Mouse (Mus musculus) MEL-GATA-1-ER (cell line): ENCODE results near the gene Dagla.

Experiments
- DNase-seq: peaks from one replicate; pipeline ENCODE4 v3.0.0-alpha.2; 2012; ENCODE audit warnings: low read depth; ENCODE audit errors: extremely low read depth

Gene Dagla

GRCm38 (mm10) chr19:10307941-10308340, 3.3 kb upstream of the Dagla start:
- DNase-seq = no peak

DNA sequence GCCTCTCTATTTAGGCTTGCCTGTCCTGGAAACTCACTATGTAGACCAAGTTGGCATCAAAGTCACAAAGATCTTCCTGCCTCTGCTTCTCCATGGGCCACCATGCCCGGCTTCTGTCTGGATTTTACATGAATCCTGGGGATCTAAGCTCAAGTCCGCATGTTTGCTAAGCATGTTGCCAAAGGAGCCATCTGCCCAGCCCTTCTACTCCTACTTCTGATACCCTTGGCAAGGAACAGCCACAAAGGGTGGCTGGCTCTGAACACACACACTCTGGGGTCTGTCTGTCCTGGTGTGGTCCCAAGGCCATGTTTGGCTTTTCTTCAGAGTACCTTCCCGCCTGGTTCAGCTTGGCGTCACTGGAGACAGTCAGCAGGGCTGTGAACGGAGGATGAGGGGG, 2.7 kb upstream of the Dagla start:
- DNase-seq = no peak

- no peak for DNase-seq
Observed at GRCm38 (mm10) chr19:10306521-10307243, 2.0 kb upstream of the Dagla start.

GRCm38 (mm10) chr19:10305640-10306039, 963 bp upstream of the Dagla start:
- no peak for DNase-seq

- DNase-seq = no peak
Observed at GRCm38 (mm10) chr19:10304395-10304794, 282 bp downstream of the Dagla start.

GRCm38 (mm10) chr19:10302852-10303251, 1.8 kb downstream of the Dagla start:
- no peak for DNase-seq

GRCm38 (mm10) chr19:10301866-10302356, 2.8 kb downstream of the Dagla start:
- DNase-seq = no peak

DNA sequence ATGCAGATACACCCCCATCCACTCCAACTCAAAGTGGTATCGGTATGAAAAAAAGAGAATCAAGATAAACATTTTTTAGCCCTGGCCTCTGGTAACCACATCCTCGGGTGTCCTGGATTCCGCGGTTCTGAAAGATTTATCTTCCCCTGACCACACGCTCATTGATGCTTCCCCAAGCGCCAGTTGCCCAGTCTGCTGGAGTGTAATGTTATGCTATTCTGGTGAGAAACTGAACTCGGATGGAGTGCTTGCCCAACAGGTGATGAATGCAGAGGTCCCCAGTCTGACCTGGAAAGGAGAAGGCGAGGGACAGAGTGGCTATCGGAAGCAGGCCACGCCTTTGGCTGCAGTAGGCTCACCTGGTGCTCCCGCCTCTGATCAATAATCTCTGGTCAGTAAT, 3.4 kb downstream of the Dagla start:
- no peak for DNase-seq

DNA sequence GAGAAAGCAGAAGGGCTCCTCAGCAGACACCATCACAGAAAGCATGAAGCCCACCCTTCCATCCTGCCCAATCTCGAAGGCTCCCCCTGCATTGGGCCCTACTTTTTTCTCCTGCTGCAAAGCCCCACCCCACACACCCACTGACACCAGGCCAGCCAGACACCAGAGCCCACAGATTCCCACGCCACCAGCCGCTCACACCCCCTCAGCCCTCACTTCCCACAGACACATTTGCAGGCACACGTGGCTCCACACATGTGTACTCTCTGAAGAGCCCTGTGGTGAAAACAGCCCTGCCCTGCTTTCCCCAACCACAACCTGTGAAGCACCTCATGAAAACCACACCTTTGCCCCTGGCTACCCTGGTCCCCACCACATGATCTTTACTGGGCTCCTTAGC, 3.9 kb downstream of the Dagla start:
- DNase-seq = no peak

DNA sequence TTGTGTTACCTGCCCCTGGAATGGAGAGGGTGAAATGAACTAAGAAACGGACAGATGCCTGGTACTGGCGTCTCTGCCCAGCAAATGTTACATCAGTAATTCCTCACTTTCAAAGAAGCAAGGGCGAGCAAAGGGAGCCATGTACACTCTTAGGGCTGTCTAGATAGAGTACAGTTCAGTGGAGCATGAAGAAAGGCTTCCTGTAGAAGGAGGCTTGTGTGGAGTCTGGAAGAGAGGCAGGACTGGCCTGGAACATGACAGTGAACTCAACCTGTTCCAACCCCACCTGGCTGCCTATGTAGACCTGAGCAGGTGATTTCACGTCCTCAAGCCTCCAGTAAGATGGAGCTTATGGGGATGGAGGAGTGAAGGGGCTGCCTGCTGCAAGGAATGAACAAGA, 6.4 kb downstream of the Dagla start:
- no peak for DNase-seq

DNA sequence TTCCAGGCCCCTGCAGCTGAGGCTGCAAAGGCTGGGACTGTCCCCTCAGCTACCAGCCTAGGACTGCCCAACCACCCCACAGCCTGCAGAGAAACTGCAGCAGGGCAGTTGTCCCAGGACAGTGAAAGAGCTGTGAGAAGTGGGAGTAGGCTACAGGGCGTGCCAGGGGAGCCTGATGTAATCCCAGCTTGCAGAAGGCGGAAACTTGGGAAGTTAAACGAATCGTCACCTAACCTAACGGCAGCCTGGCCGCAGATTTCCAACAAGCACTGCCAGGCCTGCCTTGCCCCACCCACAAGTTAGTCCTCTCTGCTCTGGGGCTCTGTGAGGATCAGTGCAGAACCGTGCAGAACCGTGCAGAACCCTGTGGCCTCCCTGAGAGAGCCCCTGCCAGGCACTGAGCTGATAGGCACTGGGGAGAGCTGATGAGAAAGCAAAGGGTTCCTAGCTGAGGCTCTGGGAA, 7.6 kb downstream of the Dagla start:
- DNase-seq = no peak

- DNase-seq = no peak
Observed at GRCm38 (mm10) chr19:10296306-10296705, 8.4 kb downstream of the Dagla start.

GRCm38 (mm10) chr19:10294631-10295562, 9.8 kb downstream of the Dagla start:
- DNase-seq = no peak

DNA sequence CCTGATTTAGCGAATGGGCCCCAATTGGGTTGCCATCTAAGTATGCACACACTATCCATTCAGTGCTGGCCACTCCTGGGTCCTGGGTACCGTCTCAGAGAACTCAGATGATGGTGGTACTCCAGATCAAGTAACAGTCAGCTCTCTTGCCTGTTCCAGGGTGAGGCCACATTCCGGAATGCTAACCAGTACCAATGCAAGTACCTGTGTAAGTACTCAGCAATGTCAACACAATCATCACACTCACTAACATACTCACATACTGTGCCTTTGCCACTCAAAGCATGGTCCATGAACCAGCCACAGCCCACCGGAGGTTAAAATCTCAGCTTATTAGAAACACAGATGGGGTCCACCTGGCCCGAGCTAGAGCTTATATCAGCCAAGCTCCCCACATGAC, 10.7 kb downstream of the Dagla start:
- no peak for DNase-seq

GRCm38 (mm10) chr19:10291896-10292490, 12.7 kb downstream of the Dagla start:
- DNase-seq = no peak

GRCm38 (mm10) chr19:10290153-10290945, 14.3 kb downstream of the Dagla start:
- DNase-seq = no peak

DNA sequence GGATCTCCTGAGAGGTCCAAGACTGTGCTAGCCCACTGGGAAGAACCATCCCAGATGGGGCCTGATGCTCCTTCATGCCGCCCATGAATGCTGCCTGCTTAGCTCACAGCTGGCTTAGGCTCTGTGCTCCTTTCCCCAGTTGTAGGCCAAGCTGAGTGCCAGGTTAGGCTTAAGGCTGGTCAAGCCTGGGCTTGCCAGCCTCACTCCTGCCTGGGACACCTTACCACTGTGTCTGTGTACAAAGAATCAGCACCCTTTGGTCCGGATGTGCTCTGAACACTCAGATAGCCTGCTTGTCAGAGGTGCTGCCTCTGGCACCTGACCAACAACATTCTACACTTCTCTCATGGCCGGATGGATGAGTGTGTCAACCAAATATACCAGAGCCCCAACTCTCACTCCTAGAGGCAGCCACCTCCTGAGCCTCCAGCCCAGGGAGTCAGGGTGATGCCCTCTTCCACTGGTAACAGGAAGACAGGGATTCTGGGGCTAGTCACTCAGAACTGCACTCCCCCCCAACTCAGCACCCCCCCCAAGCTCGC, 15.0 kb downstream of the Dagla start:
- DNase-seq = no peak

GRCm38 (mm10) chr19:10288125-10289040, 16.3 kb downstream of the Dagla start:
- DNase-seq = no peak

DNA sequence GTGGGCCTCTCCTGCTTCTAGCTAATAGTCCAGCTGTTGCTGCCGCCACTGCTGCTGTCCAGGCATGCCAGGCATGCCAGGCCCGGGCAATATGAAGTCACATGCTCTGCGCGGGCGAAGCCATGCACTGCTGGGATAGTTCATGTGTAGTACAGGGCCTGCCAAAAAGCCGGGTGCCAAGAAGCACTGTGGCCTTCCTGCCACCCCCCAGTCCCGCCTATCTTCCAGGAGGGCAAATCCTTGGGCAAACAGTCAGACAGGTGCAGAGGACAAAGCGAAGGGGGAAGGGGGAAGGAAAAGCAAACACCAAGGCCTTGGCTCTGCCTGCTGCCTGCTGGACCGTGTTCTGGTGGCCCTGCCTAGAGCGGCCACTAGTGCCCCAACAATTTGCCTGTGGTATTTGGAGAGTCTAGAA, 18.2 kb downstream of the Dagla start:
- DNase-seq = no peak
